Mouse (Mus musculus) telencephalon, adult 2 months (tissue): ENCODE results near the gene Smarcd2.
"Not testable (repeated sequence)": the region's sequence is repeated elsewhere in the genome, so short reads cannot be mapped to it uniquely, and the experiment has no call there.

ENCODE experiments used
- DNase-seq: peaks from one replicate; pipeline ENCODE4 v3.0.0-alpha.2; 2011; ENCODE audit warnings: low read depth, low spot score

The Smarcd2 gene

DNA sequence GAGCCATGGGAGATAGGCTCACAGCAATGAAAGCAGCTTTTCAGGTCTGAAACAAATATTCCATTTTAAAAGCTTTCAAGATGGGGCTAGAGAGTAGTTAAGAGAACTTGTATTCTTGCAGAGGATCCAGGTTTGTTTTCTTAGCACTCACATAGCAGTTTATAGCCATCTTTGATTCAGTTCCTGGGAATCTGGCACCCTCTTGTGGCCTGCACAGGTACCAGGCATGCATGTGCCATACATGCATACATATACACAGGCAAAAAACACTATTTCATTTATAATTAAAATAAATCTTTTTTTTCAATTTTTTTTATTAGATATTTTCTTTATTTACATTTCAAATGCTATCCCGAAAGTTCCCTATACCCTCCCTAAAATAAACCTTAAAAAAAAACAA, 25.9 kb downstream of the Smarcd2 start:
- DNase-seq, result no peak

DNA sequence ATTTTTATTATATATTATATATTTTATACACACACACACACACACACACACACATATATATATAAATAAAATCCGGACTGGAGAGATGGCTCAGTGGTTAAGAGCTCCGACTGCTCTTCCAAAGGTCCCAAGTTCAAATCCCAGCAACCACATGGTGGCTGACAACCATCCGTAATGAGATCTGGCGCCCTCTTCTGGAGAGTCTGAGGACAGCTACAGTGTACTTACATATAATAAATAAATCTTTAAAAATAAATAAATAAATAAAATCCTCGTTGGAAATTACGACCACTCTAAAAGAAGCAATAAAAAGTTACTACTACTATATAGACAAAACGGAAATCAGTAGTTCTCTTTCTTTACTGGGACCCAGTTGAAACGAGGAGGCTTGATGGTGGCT, 38.8 kb downstream of the Smarcd2 start:
- DNase-seq, result not testable (repeated sequence)

DNA sequence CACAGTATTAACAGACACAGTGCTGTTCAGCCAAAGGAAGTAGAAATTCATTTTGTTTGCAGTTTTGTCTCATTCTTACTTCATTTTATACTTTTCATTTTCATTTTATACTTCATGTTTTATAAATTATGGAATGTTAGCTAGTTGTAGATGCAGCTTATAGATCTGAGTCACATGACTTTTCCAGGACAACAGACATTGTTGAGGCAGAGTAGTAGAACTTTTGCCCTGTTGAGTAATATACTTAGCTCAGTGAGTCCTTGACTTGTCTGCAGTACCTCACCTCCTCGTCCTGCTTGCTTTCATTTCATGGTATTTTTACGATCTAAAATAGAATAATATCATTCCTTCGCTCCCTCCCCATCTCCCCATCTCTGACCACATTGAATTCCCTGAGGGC, 52.2 kb downstream of the Smarcd2 start:
- no peak for DNase-seq

- peak; percentile 99 for DNase-seq
These were observed 55.9 kb downstream of the Smarcd2 start, which contains the start of gene Ddx42 for GRCm38 (mm10) chr11:106216730-106217490. Gene Ddx42 (plus strand): TSS chr11:106216926.

GRCm38 (mm10) chr11:106215927-106216729, 56.6 kb downstream of the Smarcd2 start, which contains the start of gene Ccdc47:
Gene Ccdc47 (minus strand): TSS chr11:106216344.
- peak; percentile 100 for DNase-seq

DNA sequence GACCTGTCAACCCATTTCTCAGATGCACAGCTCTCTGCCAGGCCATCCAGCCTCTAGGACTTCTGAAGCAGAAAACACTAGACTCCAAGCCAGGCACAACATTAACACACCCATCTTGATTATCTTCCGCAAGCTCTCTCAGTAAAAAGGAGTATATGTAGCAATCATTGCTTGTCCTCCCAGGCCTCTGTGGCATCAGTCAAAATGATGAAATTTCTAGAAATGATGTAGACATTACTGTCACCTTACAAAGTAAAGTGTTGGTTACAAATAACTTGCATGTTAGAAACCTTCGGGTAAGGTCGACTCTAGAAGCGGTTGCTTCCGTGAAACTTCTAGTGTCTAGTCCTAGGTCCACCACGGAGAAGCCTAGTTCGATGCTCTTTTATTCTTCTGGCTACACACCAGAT, 57.3 kb downstream of the Smarcd2 start:
- no peak for DNase-seq

DNA sequence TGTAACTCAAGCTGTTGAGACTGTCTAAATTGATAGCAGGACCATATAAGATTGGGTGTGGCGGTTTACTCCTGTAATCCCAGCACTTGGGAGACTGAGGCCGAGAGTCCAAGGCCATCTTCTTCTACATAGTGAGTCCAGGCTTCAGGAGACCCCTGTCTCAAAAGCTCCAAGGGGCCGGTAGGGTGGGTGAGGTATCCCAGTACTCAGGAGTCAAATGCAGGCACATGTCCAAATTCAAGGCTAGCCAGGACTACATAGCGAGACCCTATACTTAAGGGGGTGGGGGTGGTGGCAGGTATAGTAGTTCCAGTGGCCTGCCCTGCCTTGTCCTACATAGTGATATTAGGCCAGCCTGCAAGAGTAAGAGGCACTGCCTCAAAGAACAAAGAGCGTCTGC, 57.9 kb downstream of the Smarcd2 start:
- DNase-seq, result no peak
